In the genomic region with DNA sequence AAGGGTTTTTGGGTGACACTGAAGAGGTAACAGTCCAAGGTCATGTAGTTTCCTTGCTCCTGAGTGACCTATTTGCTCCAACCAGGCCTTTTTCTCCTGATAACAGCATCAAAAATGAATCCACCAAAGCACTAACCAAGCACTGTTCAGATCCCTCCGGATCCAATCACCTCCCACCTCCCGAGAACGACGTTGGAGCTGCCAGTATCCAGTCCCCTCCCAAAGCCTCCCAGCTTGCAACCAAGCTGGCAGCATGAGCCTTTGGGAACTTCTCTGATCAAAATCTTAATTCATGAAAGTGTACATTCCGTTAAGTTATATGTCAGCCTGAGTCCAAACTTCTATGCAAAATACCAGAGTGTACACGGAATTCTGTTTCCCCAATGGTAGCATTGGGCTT, we compare ENCODE assay signal across 16 mouse cellular contexts.
"Had no signal": no experiment of that assay in that cellular context is flagged by ENCODE, and none has a peak within 500 bp of the region (broad histone marks: within the 10 kb centered on the region; RNA-seq: fewer than 3 reads in every experiment).

No protein-coding gene starts in this region.

- H3K36me3 ChIP-seq: neural tube, embryonic 13.5 days; neural tube, embryonic 15.5 days; stomach, embryonic 15.5 days had no signal

- H3K4me2 ChIP-seq: neural tube, embryonic 13.5 days; neural tube, embryonic 15.5 days; stomach, embryonic 15.5 days had no signal

- H3K27ac ChIP-seq: neural tube, embryonic 13.5 days; neural tube, embryonic 15.5 days; stomach, embryonic 15.5 days; stomach, postnatal 0 days had no signal

- H3K9ac ChIP-seq: neural tube, embryonic 13.5 days; neural tube, embryonic 15.5 days; stomach, embryonic 15.5 days had no signal

- H3K9me3 ChIP-seq: neural tube, embryonic 13.5 days; neural tube, embryonic 15.5 days; stomach, embryonic 15.5 days had no signal

- DNase-seq: retina, postnatal 1 day; right cerebral cortex, adult 18-20 months; right cerebral cortex, postnatal 14 days; right cerebral cortex, postnatal 25 days; right cerebral cortex, postnatal 4 days; spleen, adult 18-20 months; thymus, adult 18-20 months; thymus, adult 2 months; thymus, postnatal 14 days; thymus, postnatal 25 days; thymus, postnatal 36 days; thymus, postnatal 4 days had no signal

- H3K27me3 ChIP-seq: neural tube, embryonic 13.5 days; neural tube, embryonic 15.5 days; stomach, embryonic 15.5 days had no signal

- H3K4me1 ChIP-seq: neural tube, embryonic 13.5 days; neural tube, embryonic 15.5 days; stomach, embryonic 15.5 days had no signal

- H3K4me3 ChIP-seq: neural tube, embryonic 13.5 days; neural tube, embryonic 15.5 days; stomach, embryonic 15.5 days had no signal
